Mouse (Mus musculus) urinary bladder, postnatal 10 days (tissue): ENCODE results near the gene Lrrc4b.

Experiments used
- DNase-seq: peaks from one replicate; pipeline ENCODE4 v3.0.0; 2022; ENCODE audit warnings: low spot score

The Lrrc4b gene

DNA sequence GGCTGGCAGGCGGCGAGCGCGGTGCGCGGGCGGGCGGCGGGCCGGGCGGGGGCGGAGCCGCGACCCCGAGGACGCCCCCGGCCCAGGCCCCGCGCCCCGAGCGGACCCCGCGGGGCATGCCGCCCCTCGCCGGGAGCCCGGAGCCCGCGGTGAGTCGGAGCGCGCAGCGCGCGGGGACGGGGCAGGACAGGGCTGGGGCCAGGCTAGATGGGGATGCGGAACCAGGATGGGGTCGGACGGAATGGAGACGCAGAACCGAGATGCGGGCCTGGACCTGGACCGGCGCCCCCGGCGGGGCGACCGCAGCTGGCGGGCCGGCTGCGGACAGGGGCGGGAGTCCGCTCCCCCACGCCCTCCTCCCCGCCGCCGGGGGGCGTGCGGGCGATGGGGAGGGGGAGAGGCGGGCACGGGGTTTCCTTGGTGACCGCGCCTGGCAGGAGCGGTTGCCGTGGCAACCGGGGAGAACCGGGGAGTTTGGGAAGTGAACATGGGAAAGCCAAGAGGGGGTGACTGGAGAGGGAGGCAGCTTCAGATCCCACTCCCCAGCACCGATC lies at the start of gene Lrrc4b:
Lrrc4b (plus strand) TSS at position 51 of the 554 bp plus-strand sequence.
- no peak for DNase-seq

DNA sequence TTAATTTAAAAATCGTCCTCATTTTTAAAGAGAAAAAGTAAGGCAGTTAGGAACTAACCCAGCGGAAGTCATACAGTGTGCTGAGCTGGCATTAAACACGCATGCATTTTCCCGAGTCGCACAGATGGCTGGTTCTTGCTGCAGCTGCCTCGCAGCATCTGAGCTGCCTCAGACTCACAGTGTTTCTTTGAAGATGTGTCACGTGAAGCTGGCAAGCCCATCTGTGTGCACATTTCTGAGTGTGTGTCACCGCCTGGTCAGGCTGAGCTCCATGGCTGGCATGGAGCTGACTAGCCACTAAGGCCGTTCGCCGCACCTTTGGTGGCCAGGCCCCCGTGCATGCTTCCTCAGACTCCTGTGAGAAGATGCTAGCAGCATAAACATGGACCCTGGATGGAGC lies 46.3 kb upstream of the Lrrc4b start:
- DNase-seq, result no peak

DNA sequence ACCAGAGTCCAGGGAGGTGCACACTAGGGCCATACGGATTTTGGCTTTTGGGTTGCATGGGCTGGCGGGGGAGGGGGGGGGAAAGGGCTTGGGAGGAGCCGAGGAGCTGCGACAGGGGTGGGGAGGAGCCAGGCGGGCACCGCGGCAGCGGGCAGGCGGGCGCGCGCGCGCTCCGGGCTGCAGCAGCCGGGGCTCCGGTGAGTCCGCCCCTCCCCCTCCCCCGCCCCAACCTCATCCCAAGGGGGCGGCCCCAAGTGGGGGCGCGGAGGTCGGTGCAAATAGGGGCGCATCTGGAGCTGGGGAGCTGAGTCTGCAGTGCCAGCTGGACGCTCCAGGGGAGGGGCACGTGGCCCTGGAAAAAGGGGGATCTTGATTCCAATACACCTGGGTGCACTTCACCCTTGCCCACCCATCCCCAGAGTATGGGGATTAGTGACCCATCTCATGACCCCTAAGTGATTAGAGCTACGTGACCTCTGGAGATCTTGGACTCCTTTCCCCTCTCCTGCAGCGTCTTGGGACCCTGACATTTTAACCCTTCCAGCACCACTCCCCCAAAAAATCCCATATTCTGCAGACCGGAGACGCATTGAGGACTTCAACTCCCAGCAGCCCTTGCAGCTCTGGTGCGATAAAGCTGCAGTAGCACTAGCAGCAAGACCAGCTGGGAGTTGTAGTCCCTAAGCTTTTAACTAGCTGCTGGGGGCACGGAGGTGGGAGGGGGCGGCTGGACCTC lies 44.7 kb upstream of the Lrrc4b start, which contains the start of gene Syt3:
Syt3 (plus strand) TSS at position 123 of the 736 bp plus-strand sequence.
- DNase-seq, result no peak

DNA sequence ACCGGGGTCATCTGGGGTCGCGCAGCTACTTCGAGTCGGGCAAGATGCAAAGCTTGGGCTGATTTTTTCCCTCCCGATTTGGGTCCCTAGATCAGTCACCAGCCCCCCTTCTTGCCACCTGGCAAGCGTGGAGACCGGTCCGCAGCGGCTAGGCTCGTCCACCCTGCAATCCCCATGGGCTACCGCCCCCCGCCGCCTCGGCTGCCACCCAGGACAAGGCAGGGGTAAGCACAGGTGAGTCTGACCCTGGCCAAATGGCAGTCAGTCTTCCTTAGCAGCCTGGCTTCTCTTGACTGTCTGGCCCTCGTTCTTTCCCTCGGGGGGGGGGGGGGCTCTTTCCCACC lies 44.1 kb upstream of the Lrrc4b start:
- no peak for DNase-seq

DNA sequence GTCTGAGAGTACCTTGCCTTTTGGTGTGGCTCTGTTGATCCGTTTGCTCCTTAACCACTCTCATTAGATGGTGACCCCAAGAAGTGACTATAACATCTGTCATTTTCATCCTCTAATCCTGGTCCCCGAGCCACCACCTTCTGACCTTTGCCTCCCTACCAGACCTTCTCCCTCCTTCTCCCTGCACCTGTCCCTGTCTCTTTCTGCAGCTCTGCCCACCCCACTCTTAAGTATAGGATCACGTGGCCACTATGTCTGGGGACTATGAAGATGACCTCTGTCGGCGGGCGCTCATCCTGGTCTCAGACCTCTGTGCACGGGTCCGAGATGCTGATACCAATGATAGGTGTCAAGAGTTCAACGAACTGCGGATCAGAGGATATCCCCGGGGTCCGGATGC lies 43.1 kb upstream of the Lrrc4b start, which contains the start of gene 1700008O03Rik:
1700008O03Rik (minus strand) TSS at position 101 of the 400 bp plus-strand sequence.
- no peak for DNase-seq

DNA sequence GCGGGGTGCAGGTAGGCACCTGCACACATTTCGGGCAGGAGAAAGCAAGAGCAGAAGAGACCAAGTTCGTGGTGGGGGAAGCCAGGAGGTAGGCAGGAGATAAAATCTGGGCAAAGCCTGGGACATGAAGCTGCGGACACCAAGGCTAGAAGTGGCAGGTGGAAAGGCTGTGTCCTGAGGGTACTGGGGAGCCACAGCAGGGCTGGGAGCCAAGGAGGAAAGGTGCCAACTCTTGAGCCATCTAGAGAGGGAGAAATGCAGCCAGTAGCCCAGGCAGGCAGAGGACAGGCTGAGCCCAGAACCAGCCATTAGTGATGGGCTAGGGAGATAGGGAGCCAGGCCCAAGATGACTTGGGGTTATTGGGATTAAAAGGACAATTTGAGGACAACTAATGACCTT lies 37.0 kb upstream of the Lrrc4b start:
- no peak for DNase-seq

DNA sequence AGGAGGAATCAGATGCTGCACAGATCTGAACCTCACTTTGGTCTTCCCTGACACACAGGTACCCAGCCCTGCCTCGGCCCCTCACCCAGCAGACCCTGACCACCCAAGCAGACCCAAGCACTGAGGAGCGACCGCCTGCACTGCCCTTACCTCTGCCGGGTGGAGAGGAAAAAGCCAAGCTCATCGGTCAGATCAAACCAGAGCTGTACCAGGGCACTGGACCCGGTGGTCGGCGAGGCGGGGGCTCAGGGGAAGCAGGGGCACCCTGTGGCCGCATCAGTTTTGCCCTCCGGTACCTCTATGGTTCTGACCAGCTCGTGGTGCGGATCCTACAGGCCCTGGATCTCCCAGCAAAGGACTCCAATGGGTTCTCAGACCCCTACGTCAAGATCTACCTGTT lies 36.5 kb upstream of the Lrrc4b start:
- DNase-seq, result no peak

DNA sequence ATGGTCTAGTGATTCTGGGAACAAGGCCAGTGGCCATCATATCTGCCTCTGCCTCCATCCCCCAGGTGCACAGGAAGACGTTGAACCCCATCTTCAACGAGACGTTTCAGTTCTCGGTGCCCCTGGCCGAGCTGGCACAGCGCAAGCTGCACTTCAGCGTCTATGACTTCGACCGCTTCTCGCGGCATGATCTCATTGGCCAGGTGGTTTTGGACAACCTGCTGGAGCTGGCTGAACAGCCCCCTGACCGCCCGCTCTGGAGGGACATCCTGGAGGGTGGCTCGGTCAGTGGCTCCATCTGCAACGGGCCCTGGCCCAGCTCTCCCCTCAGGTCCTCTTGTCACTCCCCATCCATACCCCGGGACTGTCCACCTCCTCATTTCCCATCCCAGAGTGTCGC lies 35.5 kb upstream of the Lrrc4b start:
- DNase-seq, result no peak

DNA sequence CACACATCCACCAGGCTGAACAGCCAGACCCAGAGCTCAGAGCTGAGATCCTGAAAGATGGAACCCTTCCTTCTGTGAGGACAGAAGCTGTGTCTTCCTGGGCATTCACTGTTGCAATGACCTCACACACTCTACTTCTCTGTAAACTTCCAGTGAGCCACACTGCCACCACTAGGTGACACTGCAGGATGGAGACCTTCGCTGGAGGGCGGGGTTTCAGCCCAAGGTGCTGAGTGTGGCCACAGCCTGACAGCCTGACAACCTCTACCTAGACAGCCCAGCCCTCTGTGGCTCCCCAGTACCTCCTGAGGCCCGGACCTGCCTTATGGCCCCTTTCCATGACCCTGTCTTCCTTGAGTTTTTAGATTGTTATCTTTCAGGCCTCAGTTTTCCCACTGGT lies 30.2 kb upstream of the Lrrc4b start:
- no peak for DNase-seq

DNA sequence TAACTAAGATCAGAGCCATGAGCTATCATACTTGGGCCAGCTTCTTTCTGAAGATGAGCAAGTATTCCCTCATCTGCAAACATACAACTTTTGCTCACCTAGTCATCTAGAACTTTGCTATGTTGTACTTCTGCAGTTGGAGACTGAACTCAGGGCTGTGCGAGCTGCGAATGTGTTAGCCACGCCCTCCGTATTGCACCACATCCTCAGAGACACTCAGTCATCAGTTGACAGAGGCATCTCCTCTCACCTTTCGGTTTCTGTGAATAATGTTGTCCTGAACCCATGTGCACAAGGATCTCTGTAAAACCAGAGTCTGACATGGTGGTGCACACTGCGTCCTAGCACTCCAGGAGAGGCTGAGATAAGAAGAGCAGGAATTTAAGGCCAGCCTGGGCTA lies 27.1 kb upstream of the Lrrc4b start:
- DNase-seq, result no peak

DNA sequence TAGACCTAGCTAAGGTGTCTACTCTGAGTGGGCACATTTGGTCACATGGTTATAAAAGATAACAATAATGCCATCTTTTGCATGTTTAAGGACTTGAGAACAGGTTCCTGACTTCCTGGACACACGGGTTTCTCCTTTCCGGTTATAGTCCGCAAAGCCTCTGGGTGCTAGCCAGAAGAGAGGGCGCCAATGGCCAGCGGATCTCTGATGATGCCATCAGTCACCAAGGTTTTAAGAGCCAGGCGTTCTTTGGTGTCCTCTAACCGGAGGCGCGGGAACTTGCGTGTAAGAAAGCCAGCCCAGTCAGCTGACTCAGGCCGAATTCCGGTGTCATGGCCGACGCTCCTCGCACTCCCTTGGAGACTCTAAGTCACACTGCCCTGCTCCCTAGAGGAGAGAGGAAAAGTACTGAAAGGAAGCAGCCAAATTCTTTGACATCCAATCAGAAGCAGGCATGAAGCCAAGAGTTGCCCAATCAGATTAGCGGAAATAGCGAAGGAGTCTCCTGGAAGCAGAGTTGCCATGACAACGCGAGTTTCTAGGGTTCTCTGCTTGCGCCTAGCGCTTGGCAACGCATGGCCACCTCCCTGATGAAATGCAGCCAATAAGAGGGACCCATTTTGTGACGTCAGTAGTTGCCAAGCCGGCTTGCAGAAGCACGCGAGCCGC lies 23.3 kb upstream of the Lrrc4b start:
- DNase-seq, result peak; percentile 40

DNA sequence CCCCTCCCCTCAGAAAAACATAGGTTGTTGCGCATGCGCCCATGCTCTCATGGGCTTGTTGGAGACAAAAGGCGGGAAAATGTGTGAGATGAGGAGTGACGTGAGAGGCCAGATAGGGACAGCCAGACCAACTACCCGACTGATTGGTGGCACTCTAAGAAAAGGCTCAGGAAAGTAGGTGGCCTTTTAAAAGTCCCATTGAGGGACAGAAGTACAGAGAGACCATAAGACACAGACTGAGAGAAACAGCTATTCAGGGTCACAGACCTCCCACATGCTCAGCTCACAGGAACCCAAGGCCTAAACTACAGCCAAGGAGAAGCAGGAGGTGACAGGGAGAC lies 22.8 kb upstream of the Lrrc4b start:
- DNase-seq, result no peak

DNA sequence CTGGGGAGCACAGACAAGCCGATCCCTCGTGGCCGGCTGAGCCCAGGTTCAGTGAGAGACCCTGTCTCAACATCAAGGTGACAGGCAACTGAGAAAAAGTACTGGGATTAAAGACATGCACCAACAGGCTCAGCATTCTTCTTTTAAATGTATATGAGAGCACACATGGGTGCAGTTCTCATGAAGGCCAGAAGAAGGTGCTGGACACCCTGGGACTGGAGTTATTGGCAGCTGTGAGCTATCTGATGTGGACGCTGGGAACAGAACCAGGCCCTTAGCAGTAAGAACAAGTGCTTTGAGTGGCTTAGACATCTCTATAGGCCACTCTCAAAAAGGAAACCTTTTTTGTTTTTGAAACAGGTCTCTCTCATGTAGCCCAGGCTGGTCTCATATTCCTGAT lies 17.7 kb upstream of the Lrrc4b start:
- DNase-seq, result no peak

DNA sequence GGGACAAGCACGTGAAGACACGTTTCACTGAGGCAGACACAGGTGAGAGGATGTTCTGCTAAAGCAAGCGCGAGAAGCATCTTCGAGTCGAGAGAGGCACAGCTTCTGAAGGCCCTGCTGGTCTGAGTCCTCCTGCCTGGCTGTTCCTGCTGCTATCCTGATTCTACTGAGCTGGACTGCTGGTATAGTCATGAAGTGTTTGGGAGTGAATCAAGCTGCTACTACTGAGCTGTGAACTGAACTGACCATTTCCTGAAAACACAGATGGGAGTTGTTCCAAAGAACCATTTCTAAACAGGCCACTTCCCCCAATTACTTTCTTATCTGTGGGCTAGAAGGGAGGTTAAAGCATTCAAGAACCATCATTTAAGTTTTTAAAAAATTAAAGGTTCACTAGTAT lies 15.5 kb upstream of the Lrrc4b start:
- no peak for DNase-seq

DNA sequence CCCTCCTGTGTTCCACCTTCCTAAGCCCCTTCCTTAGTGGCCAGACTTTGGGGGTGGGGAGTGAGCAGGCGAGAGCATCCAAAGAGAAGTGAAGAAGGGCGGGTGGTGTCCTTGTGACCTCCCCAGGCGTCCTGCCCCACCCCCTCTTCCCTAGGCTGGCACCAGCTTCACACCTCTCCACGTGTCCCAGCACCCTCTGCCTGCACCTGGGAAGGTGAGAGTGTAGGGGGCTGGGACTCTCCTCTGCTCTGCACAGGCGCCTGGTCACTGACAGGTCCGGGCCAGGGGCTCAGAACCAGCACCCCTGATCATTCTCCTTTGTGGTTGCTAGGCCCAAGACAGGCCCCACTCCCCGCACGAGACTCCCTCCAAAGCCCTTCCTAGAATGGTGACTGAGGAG lies 1.2 kb upstream of the Lrrc4b start:
- DNase-seq, result no peak

DNA sequence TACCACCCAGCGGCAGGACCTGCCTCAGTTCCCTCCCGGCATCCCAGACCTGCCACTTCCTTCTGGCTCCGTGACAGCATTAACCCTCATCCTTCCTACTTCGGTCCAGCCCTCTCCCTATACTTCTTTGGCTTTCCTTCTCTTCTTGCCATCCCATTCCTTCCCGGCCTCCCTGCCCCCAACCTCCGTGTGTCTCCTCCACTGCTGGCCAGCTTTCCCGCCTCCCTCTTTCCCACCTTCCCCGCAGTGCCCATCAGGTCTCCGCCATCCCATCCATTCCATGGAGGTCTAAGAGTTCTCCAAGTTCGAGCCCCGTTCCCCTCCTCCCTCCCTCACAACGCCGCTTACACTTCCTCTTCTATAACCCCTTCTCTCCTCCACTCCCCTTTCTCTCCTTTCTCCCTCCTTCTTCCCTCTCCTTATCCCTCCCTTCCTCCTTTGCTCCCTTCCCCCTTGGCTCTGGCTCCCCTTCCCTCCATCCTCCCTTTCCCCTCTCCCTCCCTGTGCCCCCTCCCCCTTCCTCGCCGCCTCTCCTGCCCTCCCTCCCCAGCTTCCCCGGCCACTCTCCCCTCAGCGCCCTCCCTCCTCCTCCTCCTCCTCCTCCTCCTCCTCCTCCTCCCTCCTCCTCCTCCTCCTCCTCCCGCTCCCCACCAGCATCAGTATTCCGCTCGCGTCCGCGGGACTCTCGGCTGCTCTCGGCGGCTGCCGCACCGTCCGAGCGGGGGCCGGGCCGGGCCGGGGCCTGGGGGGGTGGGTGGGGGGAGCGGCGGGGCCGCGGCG lies 457 bp upstream of the Lrrc4b start:
- no peak for DNase-seq

DNA sequence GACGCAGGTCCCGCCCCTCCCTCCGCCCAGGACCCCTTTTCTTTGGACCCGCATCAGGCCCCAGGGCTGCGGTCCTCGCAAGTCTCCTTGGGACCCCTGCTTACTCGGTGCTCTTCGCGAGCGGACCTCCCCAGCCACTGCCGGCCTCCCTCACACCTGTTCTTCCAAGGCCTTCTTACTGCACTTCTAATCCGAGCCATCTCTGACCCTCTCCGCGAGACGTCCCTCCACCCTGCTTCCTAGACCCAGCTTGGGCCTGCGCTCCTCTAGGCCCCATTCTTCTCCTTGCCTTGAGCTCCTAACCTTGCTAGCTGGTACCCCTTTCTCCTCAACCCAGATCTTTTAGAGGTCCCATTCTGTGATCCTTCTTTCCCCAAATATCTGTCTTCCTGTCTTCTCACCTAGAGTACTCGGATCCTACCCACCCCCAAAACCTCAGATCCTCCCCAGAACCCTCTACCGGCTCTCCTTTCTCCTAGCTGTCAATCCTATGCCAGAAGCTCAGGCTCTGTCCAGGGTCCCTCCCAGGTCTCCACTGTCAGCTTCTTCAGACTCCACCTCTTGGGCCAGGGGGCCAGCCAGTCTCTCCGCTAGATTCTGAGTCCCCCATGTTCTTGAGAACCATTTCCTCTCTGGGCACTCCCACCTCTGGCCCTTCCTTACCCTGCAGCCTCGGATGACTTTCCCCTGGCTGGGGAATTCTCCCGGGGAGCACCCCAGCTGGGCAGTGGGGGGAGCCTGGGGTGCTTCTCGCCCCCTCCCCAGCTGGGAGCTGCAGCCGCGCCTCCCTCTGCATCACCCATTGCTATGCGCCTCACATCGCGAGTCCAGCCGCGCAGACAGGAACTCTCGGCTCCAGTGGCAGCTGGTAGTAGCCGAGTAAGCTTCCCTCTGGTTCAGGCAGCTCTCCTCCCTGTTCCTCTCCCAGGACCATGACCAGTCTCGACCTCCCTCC lies 993 bp downstream of the Lrrc4b start:
- DNase-seq, result no peak

DNA sequence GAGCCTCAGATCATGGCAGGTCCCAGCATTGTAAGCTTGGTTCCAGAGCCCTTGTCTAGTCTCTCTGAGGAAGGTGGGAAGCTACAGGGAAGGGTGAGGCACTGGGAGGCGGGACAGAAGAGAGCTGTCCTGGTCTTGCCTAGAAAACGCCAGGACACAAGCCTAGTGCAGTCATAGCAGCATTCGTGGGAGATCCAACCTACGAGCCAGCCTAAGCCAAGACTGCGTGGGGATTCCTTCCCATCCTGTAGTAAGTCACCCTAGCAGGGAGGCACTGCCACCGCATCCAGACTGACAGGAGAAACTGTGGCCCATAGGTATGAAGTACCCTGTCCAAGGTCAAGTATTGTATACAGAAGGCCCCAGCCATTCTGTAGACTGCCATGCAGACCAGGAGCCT lies 3.7 kb downstream of the Lrrc4b start:
- DNase-seq, result no peak

DNA sequence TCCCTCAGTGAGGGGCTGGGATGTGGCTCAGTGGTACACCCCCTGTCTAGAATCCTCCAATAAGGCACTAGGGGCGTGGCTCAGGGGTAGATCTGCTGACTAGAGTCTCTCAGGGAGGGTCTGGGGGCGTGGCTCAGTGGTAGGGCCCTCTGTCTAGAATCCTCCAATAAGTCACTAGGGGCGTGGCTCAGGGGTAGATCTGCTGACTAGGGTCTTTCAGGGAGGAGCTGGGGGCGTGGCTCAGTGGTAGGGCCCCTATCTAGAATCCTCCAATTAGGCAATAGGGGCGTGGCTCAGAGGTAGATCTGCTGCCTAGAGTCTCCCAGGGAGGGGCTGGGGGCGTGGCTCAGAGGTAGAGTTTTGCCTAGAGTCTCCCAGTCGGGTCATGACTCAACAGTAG lies 4.6 kb downstream of the Lrrc4b start:
- DNase-seq, result no peak

DNA sequence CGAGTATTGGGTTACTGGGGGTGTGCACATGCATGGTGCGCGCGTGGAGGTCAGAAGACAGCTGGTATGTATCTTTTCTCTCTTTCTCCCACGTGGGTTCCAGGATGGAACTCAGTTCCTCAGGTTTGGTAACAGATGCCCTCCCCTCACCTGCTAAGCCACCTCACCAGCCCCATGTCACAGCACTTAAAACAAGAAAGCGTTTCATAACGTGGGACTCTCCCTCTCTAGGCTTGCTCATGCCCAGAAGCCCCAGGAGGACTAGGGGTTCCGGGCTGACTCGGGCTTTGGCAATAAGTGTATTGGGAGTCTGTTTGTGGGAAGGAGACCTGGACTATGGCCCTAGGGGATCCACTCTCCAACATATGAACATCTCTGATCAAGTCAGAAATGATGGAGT lies 5.3 kb downstream of the Lrrc4b start:
- DNase-seq, result no peak

DNA sequence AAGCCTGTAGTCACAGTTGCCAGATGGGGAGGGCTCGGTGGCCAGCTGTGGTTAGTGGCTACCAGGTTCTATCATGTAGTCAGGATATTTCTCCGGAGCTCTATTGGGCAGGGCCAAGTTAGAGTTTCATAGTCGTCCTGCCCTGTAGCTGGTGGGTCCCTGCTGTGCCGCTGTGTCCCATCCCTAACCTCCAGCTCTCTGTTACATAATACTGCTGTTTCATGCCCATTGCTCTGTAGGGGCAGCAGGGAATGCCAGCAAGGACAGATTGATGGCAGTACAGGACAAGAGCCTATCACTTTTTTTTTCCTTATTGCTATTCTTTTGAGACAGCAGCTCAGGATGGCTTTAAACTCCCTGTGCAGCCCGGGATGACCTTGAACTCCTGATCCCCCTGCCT lies 7.0 kb downstream of the Lrrc4b start:
- no peak for DNase-seq

DNA sequence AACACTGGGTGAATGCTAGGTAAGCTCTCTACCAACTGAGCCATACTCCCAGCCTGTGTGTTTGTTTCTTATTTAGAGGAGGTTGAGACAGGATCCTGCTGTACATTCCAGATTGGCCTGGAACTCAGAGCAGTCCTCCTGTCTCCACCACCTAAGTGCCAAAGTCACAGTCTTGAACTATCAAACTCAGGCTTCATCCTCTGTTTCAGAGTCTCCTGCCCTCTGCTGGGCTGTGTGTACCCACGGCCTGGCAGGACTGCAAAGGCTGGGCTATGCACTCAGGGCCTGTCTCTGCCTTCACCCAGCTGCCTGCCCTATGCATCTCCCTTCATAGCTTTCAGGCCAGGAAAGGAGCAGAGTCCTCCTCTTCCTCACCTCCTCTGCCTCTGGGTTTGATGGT lies 7.4 kb downstream of the Lrrc4b start:
- no peak for DNase-seq
